Mouse (Mus musculus) gastrocnemius, postnatal 25 days (tissue): Measurements from ENCODE around the gene Rhox2f. TPM values are rescaled to one million over a fixed set of nuclear protein-coding genes. Genes with fewer than 3 reads are reported as not detected.
"Not testable (repeated sequence)": the region's sequence is repeated elsewhere in the genome, so short reads cannot be mapped to it uniquely, and the experiment has no call there.

ENCODE experiments used
- DNase-seq: peaks from one replicate; pipeline ENCODE4 v3.0.0; 2022
- long read RNA-seq, 2 experiments: library from polyadenylated mRNA; stranded (forward); transcript quantifications; one replicate each; pipeline ENCODE4 v2.0.0; 2021
- total RNA-seq, 2 experiments: library from RNA; stranded (reverse); gene quantifications; 1 replicate in 1 of 2; 2 replicates in 1 of 2; pipeline ENCODE4 v1.2.3; 2021

Gene Rhox2f
- not detected for total RNA-seq
- long read RNA-seq, experiment 1 = 0 reads
- long read RNA-seq, experiment 2 = 0 reads

- DNase-seq = not testable (repeated sequence)
Measured at GRCm38 (mm10) chrX:37571105-37571504, at the start of gene Rhox2f. TSS of gene Rhox2f (plus strand) at chrX:37571405.

- not testable (repeated sequence) for DNase-seq
Measured at GRCm38 (mm10) chrX:37530152-37530551, 41.1 kb upstream of the Rhox2f start, which contains the start of gene Rhox2e. TSS of gene Rhox2e (plus strand) at chrX:37530452.

GRCm38 (mm10) chrX:37541719-37542118 lies 29.5 kb upstream of the Rhox2f start, which contains the start of gene Rhox3e:
TSS of gene Rhox3e (plus strand) at chrX:37542019.
- DNase-seq = not testable (repeated sequence)

GRCm38 (mm10) chrX:37557112-37557511 lies 14.1 kb upstream of the Rhox2f start, which contains the start of gene Rhox4e:
TSS of gene Rhox4e (plus strand) at chrX:37557412.
- DNase-seq = not testable (repeated sequence)

GRCm38 (mm10) chrX:37572638-37573037 lies 1.4 kb downstream of the Rhox2f start:
- DNase-seq = not testable (repeated sequence)

- not testable (repeated sequence) for DNase-seq
Measured at GRCm38 (mm10) chrX:37580692-37581091, 9.5 kb downstream of the Rhox2f start, which contains the start of gene Rhox3f. TSS of gene Rhox3f (plus strand) at chrX:37580992.

- not testable (repeated sequence) for DNase-seq
Measured at GRCm38 (mm10) chrX:37607604-37608003, 36.4 kb downstream of the Rhox2f start, which contains the start of gene Rhox4f. TSS of gene Rhox4f (minus strand) at chrX:37607704.

Other genes with a start within 250 kb of the Rhox2f start
- gene Rhox3a2, start 191.4 kb upstream of the Rhox2f start, total RNA-seq = not detected
- gene Rhox4a2, start 180.6 kb upstream of the Rhox2f start, total RNA-seq = not detected
- gene Rhox2b, start 159.3 kb upstream of the Rhox2f start, total RNA-seq = not detected
- not detected for gene Rhox4b, start 138.9 kb upstream of the Rhox2f start, total RNA-seq
- gene Rhox2c, start 117.7 kb upstream of the Rhox2f start, total RNA-seq = not detected
- not detected for gene Rhox3c, start 112.8 kb upstream of the Rhox2f start, total RNA-seq
- not detected for gene Rhox4c, start 91.1 kb upstream of the Rhox2f start, total RNA-seq
- gene Rhox2d, start 78.0 kb upstream of the Rhox2f start, total RNA-seq = not detected
- gene Rhox4d, start 57.0 kb upstream of the Rhox2f start, total RNA-seq = not detected
- not detected for gene Rhox2e, start 41.0 kb upstream of the Rhox2f start, total RNA-seq
- gene Rhox3e, start 29.4 kb upstream of the Rhox2f start, total RNA-seq = not detected
- gene Rhox4e, start 14.0 kb upstream of the Rhox2f start, total RNA-seq = not detected
- gene Rhox3f, start 9.6 kb downstream of the Rhox2f start, total RNA-seq = not detected
- not detected for gene Rhox4f, start 36.3 kb downstream of the Rhox2f start, total RNA-seq
- gene Rhox3g, start 57.2 kb downstream of the Rhox2f start, total RNA-seq = not detected
- gene Rhox2g, start 72.1 kb downstream of the Rhox2f start, total RNA-seq = not detected
- gene Rhox4g, start 79.9 kb downstream of the Rhox2f start, total RNA-seq = not detected
- gene Rhox3h, start 97.4 kb downstream of the Rhox2f start, total RNA-seq = not detected
- gene Rhox2h, start 101.9 kb downstream of the Rhox2f start, total RNA-seq = not detected
- not detected for gene Rhox5, start 233.4 kb downstream of the Rhox2f start, total RNA-seq